Mouse (Mus musculus) megakaryocyte, embryonic 14.5 days (primary cell): Measurements from ENCODE around the gene Kcnt1. TPM values are rescaled to one million over a fixed set of nuclear protein-coding genes. Genes with fewer than 3 reads are reported as not detected.

ENCODE experiments used
- H3K27me3 ChIP-seq: replicated peaks from 2 replicates; pipeline ENCODE3; 2012; ENCODE audit warnings: inconsistent platforms
- H3K36me3 ChIP-seq: replicated peaks from 2 replicates; pipeline ENCODE3; 2012; ENCODE audit warnings: low read length, inconsistent platforms, mixed read lengths
- H3K4me1 ChIP-seq: 2 replicates; pipeline ENCODE4 v1.6.1; 2012; ENCODE audit warnings: inconsistent platforms
- H3K4me3 ChIP-seq: replicated peaks from 2 replicates; pipeline ENCODE3; 2012; ENCODE audit warnings: moderate library complexity, mild to moderate bottlenecking, inconsistent platforms
- H3K9me3 ChIP-seq: 2 replicates; pipeline ENCODE4 v1.6.1; 2012; ENCODE audit warnings: inconsistent platforms
- FLI1 ChIP-seq: IDR thresholded peaks from 2 replicates; pipeline ENCODE4 v1.6.1; 2012; ENCODE audit warnings: low read length, inconsistent platforms, mixed read lengths
- GATA1 ChIP-seq: IDR thresholded peaks from 3 replicates; pipeline ENCODE4 v1.6.1; 2012; ENCODE audit warnings: mixed read lengths, low read length, inconsistent platforms, borderline replicate concordance
- polyA plus RNA-seq: library from polyadenylated mRNA; stranded (reverse); fragments of >175 nt; gene quantifications from 2 replicates; pipeline ENCODE4 v1.2.3, GENCODE M21; 2012; ENCODE audit warnings: low replicate concordance; ENCODE audit not compliant: insufficient read depth

Gene Kcnt1
- polyA plus RNA-seq, 1 experiment, result not detected

DNA sequence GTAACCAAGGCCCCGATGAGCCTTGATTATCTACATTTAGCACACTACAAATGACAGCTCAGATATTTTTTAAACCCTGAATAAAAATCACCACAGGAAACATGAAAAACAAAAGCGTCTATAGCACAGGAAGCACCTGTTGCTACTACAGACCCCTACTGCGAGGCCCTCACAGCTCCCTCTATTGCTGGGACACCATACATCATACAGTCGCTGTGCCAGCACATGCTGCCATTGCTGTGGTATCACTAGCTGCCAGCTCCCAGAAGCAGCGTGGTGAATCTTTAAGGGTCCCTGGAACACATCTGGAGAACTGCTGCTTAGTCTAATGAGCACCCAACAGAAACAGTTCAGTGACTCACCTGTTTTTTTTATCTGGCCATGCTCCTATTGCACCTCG is 77.0 kb downstream of the Kcnt1 start:
- no peaks in the 10 kb centered on the region for H3K27me3 ChIP-seq
- no peaks in the 10 kb centered on the region for H3K9me3 ChIP-seq
- H3K4me1 ChIP-seq, result peaks cover 7% of the 10 kb centered on the region; the same call in 1 of the 2 replicates
- peaks cover 99% of the 10 kb centered on the region for H3K36me3 ChIP-seq
- TF ChIP-seq GATA1, result no peak
- no peak for TF ChIP-seq FLI1
- no peak overlapping the region for H3K4me3 ChIP-seq

- Histone ChIP-seq H3K4me1 (peaks cover 32% of the 10 kb centered on the region), H3K9me3 (no peaks in the 10 kb centered on the region), H3K27me3 (no peaks in the 10 kb centered on the region), H3K36me3 (peaks cover 89% of the 10 kb centered on the region), H3K4me3 (no peak overlapping the region)
- TF ChIP-seq GATA1, result no peak
- TF ChIP-seq FLI1, result no peak
Measured at GRCm38 (mm10) chr2:25943822-25944221, 80.3 kb downstream of the Kcnt1 start.

DNA sequence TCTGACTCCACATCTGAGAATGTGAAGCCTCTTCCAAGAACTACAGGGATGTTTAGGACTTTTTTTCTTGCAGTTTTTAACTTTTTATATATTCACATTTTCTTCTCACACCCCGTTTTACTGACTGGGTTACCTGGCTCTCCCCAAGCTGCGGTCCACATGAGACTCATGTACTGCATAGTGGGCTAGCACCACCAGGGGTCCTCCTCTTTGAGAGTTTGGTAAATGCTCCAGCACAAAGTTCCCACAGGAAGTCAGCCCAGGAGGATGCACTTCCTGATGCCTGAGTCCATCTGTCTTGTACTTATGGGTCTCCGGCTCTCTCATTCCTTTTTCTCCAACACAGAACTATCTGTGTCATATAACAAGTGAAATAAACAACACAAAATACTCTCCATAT is 84.4 kb downstream of the Kcnt1 start:
- Histone ChIP-seq H3K27me3 (no peaks in the 10 kb centered on the region), H3K9me3 (no peaks in the 10 kb centered on the region), H3K4me1 (peaks cover 48% of the 10 kb centered on the region), H3K36me3 (peaks cover 87% of the 10 kb centered on the region), H3K4me3 (no peak overlapping the region)
- TF ChIP-seq GATA1 (no peak), FLI1 (no peak)

- TF ChIP-seq GATA1, result no peak
- TF ChIP-seq FLI1, result no peak
- H3K4me1 ChIP-seq, result peaks cover 48% of the 10 kb centered on the region
- H3K9me3 ChIP-seq, result no peaks in the 10 kb centered on the region
- H3K4me3 ChIP-seq, result no peak overlapping the region
- H3K27me3 ChIP-seq, result no peaks in the 10 kb centered on the region
- H3K36me3 ChIP-seq, result peaks cover 87% of the 10 kb centered on the region
Measured at GRCm38 (mm10) chr2:25949291-25949690, 85.8 kb downstream of the Kcnt1 start.

Other genes starting within 250 kb of the Kcnt1 start
- gene Ccdc183, start 246.1 kb upstream of the Kcnt1 start, polyA plus RNA-seq, result 0.15 TPM in 1 of 2 replicates, not detected in the other
- gene Tmem141, start 241.7 kb upstream of the Kcnt1 start, polyA plus RNA-seq, result 0.94 TPM in 1 of 2 replicates, not detected in the other
- gene Fcna, start 235.7 kb upstream of the Kcnt1 start, polyA plus RNA-seq, result 0.49 TPM in 1 of 2 replicates, not detected in the other
- gene Lcn8, start 210.6 kb upstream of the Kcnt1 start, polyA plus RNA-seq, result not detected in 2 replicates
- gene Lcn5, start 205.8 kb upstream of the Kcnt1 start, polyA plus RNA-seq, result not detected in 2 replicates
- gene Lcn6, start 186.9 kb upstream of the Kcnt1 start, polyA plus RNA-seq, result not detected in 2 replicates
- gene Lcn10, start 181.0 kb upstream of the Kcnt1 start, polyA plus RNA-seq, result not detected in 2 replicates
- gene Obp2a, start 163.7 kb upstream of the Kcnt1 start, polyA plus RNA-seq, result not detected in 2 replicates
- 55.7 and 68.2 TPM in 2 replicates for gene Bmyc, start 157.0 kb upstream of the Kcnt1 start, polyA plus RNA-seq
- not detected in 2 replicates for gene Obp2b, start 126.7 kb upstream of the Kcnt1 start, polyA plus RNA-seq
- gene Lcn3, start 98.2 kb upstream of the Kcnt1 start, polyA plus RNA-seq, result not detected in 2 replicates
- gene Lcn11, start 86.7 kb upstream of the Kcnt1 start, polyA plus RNA-seq, result not detected in 2 replicates
- gene Gm13539, start 81.5 kb upstream of the Kcnt1 start, polyA plus RNA-seq, result not detected in 2 replicates
- gene Glt6d1, start 47.9 kb upstream of the Kcnt1 start, polyA plus RNA-seq, result not detected in 2 replicates
- not detected in 2 replicates for gene Lcn9, start 40.6 kb upstream of the Kcnt1 start, polyA plus RNA-seq
- gene Sohlh1, start 16.5 kb upstream of the Kcnt1 start, polyA plus RNA-seq, result not detected in 2 replicates
- gene Camsap1, start 119.5 kb downstream of the Kcnt1 start, polyA plus RNA-seq, result 3.2 and 4.7 TPM in 2 replicates
- gene Ubac1, start 158.0 kb downstream of the Kcnt1 start, polyA plus RNA-seq, result 9.0 and 55.5 TPM in 2 replicates